Mouse (Mus musculus) forebrain, embryonic 11.5 days (tissue): ENCODE measurements around the gene Uqcr11. TPM values are rescaled to one million over a fixed set of nuclear protein-coding genes. Genes with fewer than 3 reads are reported as not detected.
A peak's percentile ranks its signal among the peaks of the same experiment; 100 is the strongest.

Experiments used
- ATAC-seq: fragments of 200-750 bp; cut with Nextera tagmentation; replicated peaks from 2 replicates; pipeline ENCODE4 v1.8.0; 2017; ENCODE audit warnings: moderate TSS enrichment; ENCODE audit not compliant: low FRiP score
- DNase-seq: peaks from one replicate; pipeline ENCODE4 v3.0.0-alpha.2; 2017; ENCODE audit warnings: low spot score
- H3K27ac ChIP-seq: fragments of 300-500 bp; sonication (generic); 2 replicates; pipeline ENCODE4 v1.5.1; 2014; ENCODE audit warnings: low read depth, low read length
- H3K27me3 ChIP-seq: fragments of 300-500 bp; sonication (generic); 2 replicates; pipeline ENCODE4 v1.6.1; 2014; ENCODE audit warnings: mild to moderate bottlenecking, low read length, mixed read lengths; ENCODE audit not compliant: control insufficient read depth, insufficient read depth
- H3K36me3 ChIP-seq: fragments of 300-500 bp; sonication (generic); 2 replicates; pipeline ENCODE4 v1.6.1; 2014; ENCODE audit warnings: mild to moderate bottlenecking, low read length, moderate library complexity, mixed read lengths; ENCODE audit not compliant: control insufficient read depth, insufficient read depth
- H3K4me1 ChIP-seq: fragments of 300-500 bp; sonication (generic); replicated peaks from 2 replicates; pipeline ENCODE4 v1.6.1; 2014; ENCODE audit warnings: low read length, mixed read lengths; ENCODE audit not compliant: control insufficient read depth, insufficient read depth
- H3K4me2 ChIP-seq: fragments of 300-500 bp; sonication (generic); 2 replicates; pipeline ENCODE4 v1.6.1; 2014; ENCODE audit warnings: low read depth, mild to moderate bottlenecking, low read length, moderate library complexity, mixed read lengths; ENCODE audit not compliant: severe bottlenecking
- H3K4me3 ChIP-seq: fragments of 300-500 bp; sonication (generic); 2 replicates; pipeline ENCODE4 v1.5.1; 2014; ENCODE audit warnings: low read depth, low read length
- H3K9ac ChIP-seq: fragments of 300-500 bp; sonication (generic); 2 replicates; pipeline ENCODE4 v1.6.1; 2014; ENCODE audit warnings: low read length
- H3K9me3 ChIP-seq: fragments of 300-500 bp; sonication (generic); 2 replicates; pipeline ENCODE4 v1.6.1; 2016; ENCODE audit warnings: low read length, mixed read lengths; ENCODE audit not compliant: control insufficient read depth
- WGBS: fragments of 180-500 bp; shearing (Covaris S2); extraction: QIAGEN DNeasy Blood & Tissue Kit; methylation state at CpG from one replicate; pipeline ENCODE4 v1.1.7; 2014; 5-methylcytosine and 5-hydroxymethylcytosine counted together
- polyA plus RNA-seq: library from polyadenylated mRNA; unstranded; fragments of >200 nt; fragmentation: Nextera tagmentation; extraction: Ambion mirVana; gene quantifications from 2 replicates; pipeline ENCODE4 v1.2.1, GENCODE M21; 2014

The Uqcr11 gene
- polyA plus RNA-seq, 1 experiment from 2014 or later, result 430 TPM

DNA sequence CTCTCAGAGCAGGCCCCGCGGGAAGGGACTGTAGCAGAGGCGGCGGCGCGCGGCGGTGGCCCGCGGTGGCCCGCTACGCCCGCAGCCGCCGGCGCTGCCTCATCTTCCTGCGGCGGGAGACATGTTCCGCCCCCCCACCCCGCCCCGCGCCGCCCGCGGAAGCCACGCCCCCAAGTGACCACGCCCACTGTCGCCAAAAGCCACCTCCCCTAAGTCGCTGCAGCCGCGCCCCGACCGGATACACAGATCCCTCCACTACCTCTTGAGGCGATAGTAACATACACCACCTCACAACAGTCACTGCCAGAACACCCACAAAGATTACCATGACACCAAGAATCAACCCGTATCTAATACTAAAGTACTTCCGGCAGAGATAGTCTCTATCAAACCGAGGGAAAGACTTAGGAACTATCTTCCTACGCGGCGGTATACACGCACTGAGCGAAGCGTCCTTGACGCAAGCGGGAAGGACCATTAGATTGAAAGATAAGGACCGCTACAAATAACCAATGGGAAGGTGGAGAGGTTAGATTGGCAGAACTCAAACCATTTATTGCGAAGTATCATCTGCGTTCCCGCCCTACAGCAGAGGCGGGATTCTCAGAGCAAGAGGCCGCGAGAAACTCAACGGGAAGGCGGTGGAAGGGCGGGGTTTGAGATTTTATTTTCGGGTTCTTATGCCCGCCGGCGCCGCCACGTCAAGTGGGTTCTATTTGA, 27.0 kb upstream of the Uqcr11 start, which contains the start of gene Tcf3:
Gene Tcf3, minus strand, starts transcription at position 135 of the 720 bp plus-strand sequence.
- Histone ChIP-seq H3K4me1 (peaks cover 13% of the 10 kb centered on the region; the same call in 1 of the 2 replicates), H3K27ac (peak within 1 kb of the TSS; percentile 94), H3K4me2 (peak within 1 kb of the TSS; percentile 74), H3K27me3 (no peaks in the 10 kb centered on the region), H3K9ac (peak within 1 kb of the TSS; percentile 100), H3K9me3 (no peaks in the 10 kb centered on the region), H3K4me3 (peak within 1 kb of the TSS; percentile 98), H3K36me3 (peaks cover 11% of the 10 kb centered on the region)
- under 1% methylated on average over 60 of the region's 61 CpGs for WGBS
- peak; percentile 98 for DNase-seq
- ATAC-seq, result peak; percentile 92

GRCm38 (mm10) chr10:80432936-80433512, 26.4 kb upstream of the Uqcr11 start:
- H3K4me3 ChIP-seq, result peak overlapping the region; percentile 98
- peak overlapping the region; percentile 94 for H3K27ac ChIP-seq
- H3K4me2 ChIP-seq, result peak overlapping the region; percentile 74
- no peaks in the 10 kb centered on the region for H3K9me3 ChIP-seq
- peak; percentile 87 for DNase-seq
- peak overlapping the region; percentile 100 for H3K9ac ChIP-seq
- H3K4me1 ChIP-seq, result peaks cover 13% of the 10 kb centered on the region; the same call in 1 of the 2 replicates
- no peaks in the 10 kb centered on the region for H3K27me3 ChIP-seq
- WGBS, result 1% methylated on average over 52 of the region's 60 CpGs
- H3K36me3 ChIP-seq, result peaks cover 11% of the 10 kb centered on the region
- peak; percentile 42 for ATAC-seq

GRCm38 (mm10) chr10:80432387-80432785, 25.8 kb upstream of the Uqcr11 start:
- peak overlapping the region; percentile 74 for H3K4me2 ChIP-seq
- peak overlapping the region; percentile 98 for H3K4me3 ChIP-seq
- ATAC-seq (no peak), DNase-seq (no peak)
- peak overlapping the region; percentile 100 for H3K9ac ChIP-seq
- WGBS, result 2% methylated on average over 4 of the region's 4 CpGs
- peaks cover 16% of the 10 kb centered on the region for H3K36me3 ChIP-seq
- H3K27ac ChIP-seq, result peak overlapping the region; percentile 94
- H3K4me1 ChIP-seq, result peaks cover 13% of the 10 kb centered on the region; the same call in 1 of the 2 replicates
- H3K9me3 ChIP-seq, result no peaks in the 10 kb centered on the region
- no peaks in the 10 kb centered on the region for H3K27me3 ChIP-seq

DNA sequence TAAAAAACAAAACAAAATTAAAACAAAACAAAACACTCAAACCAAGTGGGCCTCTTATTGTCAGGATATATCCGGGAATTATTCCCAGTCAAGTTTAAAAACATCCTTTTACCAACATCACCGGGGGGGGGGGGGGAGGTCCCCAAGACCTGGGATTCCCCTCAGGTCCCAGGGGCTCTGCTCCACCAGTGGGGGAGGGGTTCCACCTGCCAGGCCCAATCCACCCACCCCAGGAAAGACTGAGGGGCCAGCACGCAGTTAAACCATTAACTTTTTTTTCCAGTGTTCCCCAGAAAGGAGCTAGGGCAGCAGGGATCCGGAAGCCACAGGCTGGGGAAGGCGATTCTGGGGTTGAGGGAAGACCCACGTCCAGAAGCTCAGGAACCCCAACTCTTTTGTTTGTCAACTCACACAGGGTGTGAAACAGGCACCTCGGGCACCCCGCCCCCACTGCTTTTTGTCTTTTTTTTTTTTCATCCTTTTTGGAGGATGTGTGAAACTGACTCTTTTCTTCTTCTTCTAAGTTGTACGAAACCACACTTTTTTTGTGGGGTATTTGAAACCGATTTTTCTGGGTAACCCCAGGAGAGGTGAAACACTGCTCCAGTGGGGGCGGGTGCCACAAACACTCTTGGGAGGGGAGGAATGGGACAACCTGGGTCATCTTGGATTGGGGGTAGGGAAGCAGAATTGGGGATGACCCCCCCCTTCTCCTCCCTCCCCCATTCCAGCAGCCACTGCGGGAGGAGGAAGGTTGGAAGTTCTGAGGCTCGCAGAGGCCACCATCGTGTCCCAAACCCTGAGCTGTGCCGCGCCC, 25.1 kb upstream of the Uqcr11 start:
- peaks cover 13% of the 10 kb centered on the region; the same call in 1 of the 2 replicates for H3K4me1 ChIP-seq
- DNase-seq (no peak), ATAC-seq (no peak)
- H3K9ac ChIP-seq, result peak overlapping the region; percentile 100
- peaks cover 23% of the 10 kb centered on the region for H3K36me3 ChIP-seq
- H3K27ac ChIP-seq, result peak overlapping the region; percentile 94; the same call in 1 of the 2 replicates
- peak overlapping the region; percentile 74 for H3K4me2 ChIP-seq
- H3K9me3 ChIP-seq, result no peaks in the 10 kb centered on the region
- H3K27me3 ChIP-seq, result no peaks in the 10 kb centered on the region
- H3K4me3 ChIP-seq, result peak overlapping the region; percentile 98
- 25% methylated on average over 16 of the region's 16 CpGs for WGBS

DNA sequence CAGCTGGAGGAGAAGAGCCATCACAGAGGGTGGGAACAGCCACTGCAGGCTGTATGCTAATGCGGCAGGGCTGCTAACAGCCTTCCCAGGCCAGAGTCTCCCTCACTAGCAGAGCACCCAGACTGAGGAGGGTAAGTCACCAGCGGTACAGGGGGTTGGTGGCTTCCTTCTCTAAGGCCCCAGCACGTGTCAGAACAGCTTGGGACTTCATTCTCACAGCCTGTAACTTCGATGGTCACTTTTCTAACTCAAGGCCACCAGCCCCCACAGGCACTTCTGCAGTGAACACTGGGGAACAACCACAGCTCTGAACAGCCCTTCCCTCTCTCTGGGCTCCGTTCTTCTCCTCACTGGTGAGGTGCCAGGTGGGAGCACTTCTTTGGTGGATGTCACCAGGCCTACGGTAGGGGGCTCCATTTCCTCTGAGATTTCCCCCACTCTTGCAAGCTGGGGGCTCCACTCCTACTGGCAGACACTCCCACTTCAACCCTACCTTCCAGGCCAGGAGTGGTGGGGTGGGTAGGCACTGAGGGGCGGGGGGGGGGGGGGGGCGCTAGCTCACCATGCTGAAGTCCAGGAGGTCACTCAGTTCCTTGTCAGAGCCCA, 23.8 kb upstream of the Uqcr11 start:
- H3K4me2 ChIP-seq, result peak overlapping the region; percentile 5; the same call in 1 of the 2 replicates
- H3K36me3 ChIP-seq, result peaks cover 36% of the 10 kb centered on the region
- no peak overlapping the region for H3K9ac ChIP-seq
- no peaks in the 10 kb centered on the region for H3K9me3 ChIP-seq
- ATAC-seq (no peak), DNase-seq (no peak)
- H3K27ac ChIP-seq, result no peak overlapping the region
- peaks cover 13% of the 10 kb centered on the region; the same call in 1 of the 2 replicates for H3K4me1 ChIP-seq
- 78% methylated on average over 6 of the region's 8 CpGs for WGBS
- no peaks in the 10 kb centered on the region for H3K27me3 ChIP-seq
- H3K4me3 ChIP-seq, result no peak overlapping the region

DNA sequence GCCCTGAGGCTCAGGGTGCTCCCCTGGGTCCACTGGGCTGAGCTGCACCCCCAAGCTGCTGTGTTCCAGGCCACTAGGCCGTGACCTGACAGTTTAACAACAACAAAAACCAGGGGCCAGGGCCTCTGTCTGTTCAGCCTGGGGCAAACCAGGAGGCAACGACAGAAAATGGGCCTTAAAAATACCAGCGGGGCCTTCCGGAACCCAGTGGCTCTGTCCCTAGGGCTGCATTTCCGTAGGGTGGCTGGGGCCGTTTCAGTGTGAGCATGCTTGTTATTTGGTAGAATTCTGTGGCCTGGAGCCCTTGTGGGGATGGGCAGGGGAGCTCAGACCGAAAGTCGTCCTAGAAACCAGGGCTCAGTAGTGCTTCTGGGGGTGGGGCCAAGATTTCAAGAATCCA, 23.2 kb upstream of the Uqcr11 start:
- peaks cover 42% of the 10 kb centered on the region for H3K36me3 ChIP-seq
- H3K9ac ChIP-seq, result no peak overlapping the region
- H3K4me1 ChIP-seq, result peaks cover 13% of the 10 kb centered on the region; the same call in 1 of the 2 replicates
- H3K27me3 ChIP-seq, result no peaks in the 10 kb centered on the region
- H3K9me3 ChIP-seq, result no peaks in the 10 kb centered on the region
- DNase-seq, result no peak
- H3K4me2 ChIP-seq, result no peak overlapping the region
- ATAC-seq, result no peak
- H3K4me3 ChIP-seq, result no peak overlapping the region
- whole genome bisulfite sequencing, result 87% methylated on average over 8 of the region's 8 CpGs
- H3K27ac ChIP-seq, result no peak overlapping the region

GRCm38 (mm10) chr10:80425041-80425440, 18.4 kb upstream of the Uqcr11 start:
- WGBS, result 96% methylated on average over 3 of the region's 3 CpGs

DNA sequence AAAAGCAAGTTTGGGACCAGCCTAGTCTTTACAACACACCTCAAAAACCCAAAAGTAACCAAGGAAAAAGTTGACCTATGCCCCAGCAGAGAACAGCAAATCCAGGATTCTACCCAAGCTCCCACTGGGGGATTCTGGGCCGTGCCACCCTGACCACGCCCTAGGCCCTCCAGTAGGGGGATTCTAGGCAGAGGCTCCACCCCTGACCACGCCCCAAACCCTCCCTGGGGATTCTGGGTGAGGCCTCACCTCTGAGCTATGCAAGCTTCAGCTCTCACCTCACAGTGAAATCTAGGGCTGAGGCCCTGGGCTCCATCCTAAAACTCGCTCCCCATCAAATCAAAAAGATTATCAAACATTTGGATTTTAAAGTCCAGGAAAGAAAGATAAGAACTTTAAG, 16.9 kb upstream of the Uqcr11 start:
- Histone ChIP-seq H3K36me3 (peaks cover 56% of the 10 kb centered on the region), H3K4me1 (no peaks in the 10 kb centered on the region; the same call in 1 of the 2 replicates), H3K27me3 (no peaks in the 10 kb centered on the region), H3K9ac (no peak overlapping the region), H3K4me3 (no peak overlapping the region), H3K9me3 (no peaks in the 10 kb centered on the region), H3K4me2 (no peak overlapping the region), H3K27ac (no peak overlapping the region)
- ATAC-seq, result 0 out of 2 replicates have a peak, but pooled peaks have one; percentile 57
- no peak for DNase-seq
- WGBS, result 51% methylated on average over 4 of the region's 4 CpGs

More at GRCm38 (mm10) chr10:80425041-80425440, 18.4 kb upstream of the Uqcr11 start:
- H3K4me1 ChIP-seq, result no peaks in the 10 kb centered on the region; the same call in 1 of the 2 replicates
- no peak overlapping the region for H3K9ac ChIP-seq
- H3K36me3 ChIP-seq, result peaks cover 54% of the 10 kb centered on the region
- no peaks in the 10 kb centered on the region for H3K27me3 ChIP-seq
- H3K4me2 ChIP-seq, result no peak overlapping the region
- ATAC-seq, result no peak
- no peaks in the 10 kb centered on the region for H3K9me3 ChIP-seq
- no peak overlapping the region for H3K27ac ChIP-seq
- H3K4me3 ChIP-seq, result no peak overlapping the region
- no peak for DNase-seq
